Mouse (Mus musculus): ENCODE results near the gene Fmnl2.

GRCm38 (mm10) chr2:52874721-52875120, 17.1 kb downstream of the Fmnl2 start:
- TF ChIP-seq CTCF (conservative IDR thresholded peaks at IDR 0.05; ENCODE audit: insufficient read depth, insufficient read length, low read depth, low read length) (no peak), POLR2A (IDR thresholded peaks at IDR 0.05; ENCODE audit: low read depth, low read length) (no peak)

All from kidney, adult 2 months (tissue).